Mouse (Mus musculus): ENCODE measurements around the gene Sft2d2. TPM values are rescaled to one million over a fixed set of nuclear protein-coding genes. Genes with fewer than 3 reads are reported as not detected.

The Sft2d2 gene
- 11.8 TPM in 2 replicates for polyA plus RNA-seq (2014; fragmentation: Nextera tagmentation; extraction: Ambion mirVana)

- H3K27me3 ChIP-seq (ENCODE audit: control insufficient read depth, insufficient read depth, low read length) = no peaks in the 10 kb centered on the region; the same call in 1 of the 2 replicates
- peak within 1 kb of the TSS; percentile 71 for H3K4me2 ChIP-seq (ENCODE audit: low read depth)
- ATAC-seq (ENCODE audit: insufficient read depth, low FRiP score, low TSS enrichment) = peak; percentile 93
- no peaks in the 10 kb centered on the region for H3K36me3 ChIP-seq (ENCODE audit: control insufficient read depth, insufficient read depth, low read length)
- peak; percentile 78 for DNase-seq (ENCODE audit: low spot score)
- H3K4me1 ChIP-seq (ENCODE audit: control insufficient read depth, insufficient read depth, low read length) = peaks cover 6% of the 10 kb centered on the region; the same call in 1 of the 2 replicates
- under 1% methylated on average over 69 of the region's 69 CpGs for WGBS
- H3K4me3 ChIP-seq (ENCODE audit: low read depth, low read length) = peak within 1 kb of the TSS; percentile 56
- no peaks in the 10 kb centered on the region for H3K9me3 ChIP-seq (ENCODE audit: control insufficient read depth, low read length)
- H3K27ac ChIP-seq (ENCODE audit: low read depth, low read length) = no peak within 1 kb of the TSS
- H3K9ac ChIP-seq (ENCODE audit: low read length) = peak within 1 kb of the TSS; percentile 32
Observed at GRCm38 (mm10) chr1:165193880-165194661, at the start of gene Sft2d2. Sft2d2 (minus strand) TSS chr1:165194438.

DNA sequence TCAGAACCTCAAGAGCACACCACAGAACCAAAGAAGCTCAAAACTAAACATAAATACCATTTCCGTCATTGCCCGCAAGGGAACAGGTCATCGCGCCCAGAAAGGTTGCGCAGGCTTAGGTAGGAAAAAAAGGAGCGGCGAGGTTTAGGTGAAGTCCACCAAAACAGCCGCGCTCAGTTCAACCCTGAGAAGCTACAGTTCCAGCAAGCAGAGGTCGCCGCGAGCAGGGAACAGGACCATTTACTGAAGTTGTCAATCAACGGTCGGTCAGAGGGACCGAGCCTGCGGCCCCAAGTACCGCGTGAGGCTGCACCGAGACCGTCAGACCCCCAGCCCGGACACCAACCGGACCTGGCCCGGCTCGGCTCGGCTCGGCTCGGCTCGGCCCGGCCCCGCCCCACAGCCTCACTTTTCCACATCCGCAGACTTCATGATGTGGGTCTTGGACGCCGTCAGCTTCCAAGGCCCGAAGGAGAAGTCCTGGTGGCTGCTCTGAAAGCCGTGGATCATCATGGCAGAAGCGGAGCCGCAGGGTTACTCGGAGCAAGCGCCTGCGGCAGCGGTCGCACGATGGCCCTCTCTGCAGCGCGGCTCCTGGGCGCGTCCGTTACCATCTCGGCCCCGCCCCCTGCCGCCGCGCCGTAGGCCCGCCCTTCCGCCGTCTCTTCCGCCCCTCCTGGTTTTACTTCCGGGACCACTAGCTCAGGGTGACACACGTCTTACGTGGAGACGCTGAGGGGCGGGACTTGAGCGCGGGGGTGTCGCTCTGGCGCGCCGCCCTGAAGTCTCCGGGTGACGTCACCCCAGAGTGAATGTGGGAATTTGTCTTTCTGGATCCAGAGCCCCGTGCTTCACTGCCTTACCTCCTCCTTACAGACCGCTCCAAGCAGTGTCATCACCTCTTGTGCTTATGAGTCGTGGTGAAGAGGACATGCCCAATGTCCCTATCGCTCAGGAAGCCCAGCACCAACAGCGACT is 42.4 kb upstream of the Sft2d2 start, which contains the start of gene Tiprl:
Tiprl (minus strand) TSS at position 676 of the 978 bp plus-strand sequence.
- Histone ChIP-seq H3K27ac (ENCODE audit: low read depth, low read length) (peak within 1 kb of the TSS; percentile 76), H3K4me1 (ENCODE audit: control insufficient read depth, insufficient read depth, low read length) (peaks cover 4% of the 10 kb centered on the region), H3K4me3 (ENCODE audit: low read depth, low read length) (peak within 1 kb of the TSS; percentile 65), H3K27me3 (ENCODE audit: control insufficient read depth, insufficient read depth, low read length) (no peaks in the 10 kb centered on the region), H3K9me3 (ENCODE audit: control insufficient read depth, low read length) (no peaks in the 10 kb centered on the region), H3K4me2 (ENCODE audit: low read depth) (peak within 1 kb of the TSS; percentile 70), H3K36me3 (ENCODE audit: control insufficient read depth, insufficient read depth, low read length) (no peaks in the 10 kb centered on the region), H3K9ac (ENCODE audit: low read length) (peak within 1 kb of the TSS; percentile 73)
- peak; percentile 96 for DNase-seq (ENCODE audit: low spot score)
- under 1% methylated on average over 76 of the region's 76 CpGs for WGBS
- ATAC-seq (ENCODE audit: insufficient read depth, low FRiP score, low TSS enrichment) = peak; percentile 99

DNA sequence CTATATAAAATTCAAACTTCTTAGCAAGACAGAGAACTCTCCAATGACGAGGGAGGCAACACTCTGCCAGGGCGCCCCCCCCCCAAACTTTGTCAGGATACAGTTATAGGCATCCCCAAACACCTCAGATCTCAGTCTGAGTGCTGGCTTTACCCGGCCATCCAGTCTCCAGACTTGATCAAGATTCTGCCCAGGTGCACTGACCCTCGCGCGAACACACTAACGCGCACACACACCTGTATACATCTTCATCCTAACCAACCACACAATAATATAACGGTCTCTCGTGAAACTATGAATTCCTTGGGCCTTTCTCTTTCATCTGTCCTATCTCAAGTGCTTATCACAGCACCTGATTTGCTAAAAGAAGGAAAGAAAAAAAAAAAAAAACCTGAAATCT is 41.6 kb upstream of the Sft2d2 start:
- Histone ChIP-seq H3K9me3 (ENCODE audit: control insufficient read depth, low read length) (no peaks in the 10 kb centered on the region), H3K27me3 (ENCODE audit: control insufficient read depth, insufficient read depth, low read length) (no peaks in the 10 kb centered on the region), H3K4me3 (ENCODE audit: low read depth, low read length) (peak overlapping the region; percentile 65), H3K4me1 (ENCODE audit: control insufficient read depth, insufficient read depth, low read length) (peaks cover 4% of the 10 kb centered on the region), H3K36me3 (ENCODE audit: control insufficient read depth, insufficient read depth, low read length) (no peaks in the 10 kb centered on the region), H3K9ac (ENCODE audit: low read length) (peak overlapping the region; percentile 73), H3K27ac (ENCODE audit: low read depth, low read length) (no peak overlapping the region), H3K4me2 (ENCODE audit: low read depth) (peak overlapping the region; percentile 64)
- WGBS = 17% methylated on average over 10 of the region's 10 CpGs
- no peak for DNase-seq (ENCODE audit: low spot score)
- no peak for ATAC-seq (ENCODE audit: insufficient read depth, low FRiP score, low TSS enrichment)

DNA sequence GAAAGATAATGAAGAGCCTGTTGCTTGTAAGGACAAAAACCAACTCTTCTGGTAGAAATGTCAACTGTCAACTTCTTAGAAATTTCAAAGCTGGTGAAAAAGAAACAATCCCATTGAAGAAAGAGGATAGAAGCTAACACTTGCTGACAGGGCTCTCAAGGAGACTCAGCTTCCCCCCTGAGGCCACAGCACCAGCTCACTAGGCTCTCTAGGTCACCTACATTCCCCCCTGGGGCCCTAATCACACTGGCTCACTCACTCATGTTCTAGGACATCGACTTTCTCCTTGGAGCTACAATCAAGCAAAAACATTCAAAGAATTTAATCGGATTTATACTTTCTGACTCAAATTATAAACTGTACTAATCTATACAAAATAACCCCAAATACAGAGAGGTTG is 39.6 kb upstream of the Sft2d2 start:
- Histone ChIP-seq H3K4me1 (ENCODE audit: control insufficient read depth, insufficient read depth, low read length) (peaks cover 4% of the 10 kb centered on the region), H3K27ac (ENCODE audit: low read depth, low read length) (no peak overlapping the region), H3K4me3 (ENCODE audit: low read depth, low read length) (no peak overlapping the region), H3K9ac (ENCODE audit: low read length) (no peak overlapping the region), H3K9me3 (ENCODE audit: control insufficient read depth, low read length) (no peaks in the 10 kb centered on the region), H3K36me3 (ENCODE audit: control insufficient read depth, insufficient read depth, low read length) (no peaks in the 10 kb centered on the region), H3K27me3 (ENCODE audit: control insufficient read depth, insufficient read depth, low read length) (no peaks in the 10 kb centered on the region), H3K4me2 (ENCODE audit: low read depth) (no peak overlapping the region)
- 84% methylated on average over 2 of the region's 2 CpGs for WGBS
- DNase-seq (ENCODE audit: low spot score) (no peak), ATAC-seq (ENCODE audit: insufficient read depth, low FRiP score, low TSS enrichment) (no peak)

- 98% methylated on average over 4 of the region's 4 CpGs for WGBS
Observed at GRCm38 (mm10) chr1:165230691-165231090, 36.5 kb upstream of the Sft2d2 start.

GRCm38 (mm10) chr1:165229577-165229976 is 35.3 kb upstream of the Sft2d2 start:
- ATAC-seq (ENCODE audit: insufficient read depth, low FRiP score, low TSS enrichment) (no peak), DNase-seq (ENCODE audit: low spot score) (no peak)
- Histone ChIP-seq H3K27me3 (ENCODE audit: control insufficient read depth, insufficient read depth, low read length) (no peaks in the 10 kb centered on the region), H3K4me3 (ENCODE audit: low read depth, low read length) (no peak overlapping the region), H3K36me3 (ENCODE audit: control insufficient read depth, insufficient read depth, low read length) (0 out of 2 replicates have a peak, but pooled peaks cover 2% of the 10 kb centered on the region), H3K9ac (ENCODE audit: low read length) (no peak overlapping the region), H3K27ac (ENCODE audit: low read depth, low read length) (no peak overlapping the region), H3K4me2 (ENCODE audit: low read depth) (no peak overlapping the region), H3K9me3 (ENCODE audit: control insufficient read depth, low read length) (no peaks in the 10 kb centered on the region), H3K4me1 (ENCODE audit: control insufficient read depth, insufficient read depth, low read length) (no peaks in the 10 kb centered on the region)
- 93% methylated on average over 9 of the region's 9 CpGs for WGBS

More at GRCm38 (mm10) chr1:165230691-165231090, 36.5 kb upstream of the Sft2d2 start:
- peaks cover 2% of the 10 kb centered on the region for H3K4me1 ChIP-seq (ENCODE audit: control insufficient read depth, insufficient read depth, low read length)
- H3K4me2 ChIP-seq (ENCODE audit: low read depth) = no peak overlapping the region
- no peak overlapping the region for H3K27ac ChIP-seq (ENCODE audit: low read depth, low read length)
- no peaks in the 10 kb centered on the region for H3K27me3 ChIP-seq (ENCODE audit: control insufficient read depth, insufficient read depth, low read length)
- H3K9ac ChIP-seq (ENCODE audit: low read length) = no peak overlapping the region
- DNase-seq (ENCODE audit: low spot score) (no peak), ATAC-seq (ENCODE audit: insufficient read depth, low FRiP score, low TSS enrichment) (no peak)
- no peak overlapping the region for H3K4me3 ChIP-seq (ENCODE audit: low read depth, low read length)
- H3K9me3 ChIP-seq (ENCODE audit: control insufficient read depth, low read length) = no peaks in the 10 kb centered on the region
- H3K36me3 ChIP-seq (ENCODE audit: control insufficient read depth, insufficient read depth, low read length) = 0 out of 2 replicates have a peak, but pooled peaks cover 2% of the 10 kb centered on the region

GRCm38 (mm10) chr1:165217023-165217589 is 22.9 kb upstream of the Sft2d2 start:
- WGBS = 96% methylated on average over 2 of the region's 2 CpGs
- Histone ChIP-seq H3K4me3 (ENCODE audit: low read depth, low read length) (no peak overlapping the region), H3K36me3 (ENCODE audit: control insufficient read depth, insufficient read depth, low read length) (peaks cover 5% of the 10 kb centered on the region), H3K9ac (ENCODE audit: low read length) (no peak overlapping the region), H3K4me1 (ENCODE audit: control insufficient read depth, insufficient read depth, low read length) (no peaks in the 10 kb centered on the region), H3K27me3 (ENCODE audit: control insufficient read depth, insufficient read depth, low read length) (no peaks in the 10 kb centered on the region), H3K4me2 (ENCODE audit: low read depth) (no peak overlapping the region), H3K27ac (ENCODE audit: low read depth, low read length) (no peak overlapping the region), H3K9me3 (ENCODE audit: control insufficient read depth, low read length) (no peaks in the 10 kb centered on the region)
- DNase-seq (ENCODE audit: low spot score) (no peak), ATAC-seq (ENCODE audit: insufficient read depth, low FRiP score, low TSS enrichment) (no peak)

- H3K27ac ChIP-seq (ENCODE audit: low read depth, low read length) = no peak overlapping the region
- peaks cover 5% of the 10 kb centered on the region for H3K36me3 ChIP-seq (ENCODE audit: control insufficient read depth, insufficient read depth, low read length)
- H3K9ac ChIP-seq (ENCODE audit: low read length) = no peak overlapping the region
- no peaks in the 10 kb centered on the region for H3K27me3 ChIP-seq (ENCODE audit: control insufficient read depth, insufficient read depth, low read length)
- no peaks in the 10 kb centered on the region for H3K9me3 ChIP-seq (ENCODE audit: control insufficient read depth, low read length)
- no peak for ATAC-seq (ENCODE audit: insufficient read depth, low FRiP score, low TSS enrichment)
- WGBS = 94% methylated on average over 7 of the region's 7 CpGs
- no peak overlapping the region for H3K4me2 ChIP-seq (ENCODE audit: low read depth)
- DNase-seq (ENCODE audit: low spot score) = no peak
- no peaks in the 10 kb centered on the region for H3K4me1 ChIP-seq (ENCODE audit: control insufficient read depth, insufficient read depth, low read length)
- H3K4me3 ChIP-seq (ENCODE audit: low read depth, low read length) = no peak overlapping the region
Observed at GRCm38 (mm10) chr1:165215831-165216230, 21.6 kb upstream of the Sft2d2 start.

Measured in neural tube, embryonic 11.5 days (tissue).